Mouse (Mus musculus): ENCODE measurements at regions not wholly inside any gene's neighbourhood (a gene's known extent, or its start where the extent isn't known, plus 50 kb on each side); places are given as distances from the start of the nearest gene placed in this dataset.

DNA sequence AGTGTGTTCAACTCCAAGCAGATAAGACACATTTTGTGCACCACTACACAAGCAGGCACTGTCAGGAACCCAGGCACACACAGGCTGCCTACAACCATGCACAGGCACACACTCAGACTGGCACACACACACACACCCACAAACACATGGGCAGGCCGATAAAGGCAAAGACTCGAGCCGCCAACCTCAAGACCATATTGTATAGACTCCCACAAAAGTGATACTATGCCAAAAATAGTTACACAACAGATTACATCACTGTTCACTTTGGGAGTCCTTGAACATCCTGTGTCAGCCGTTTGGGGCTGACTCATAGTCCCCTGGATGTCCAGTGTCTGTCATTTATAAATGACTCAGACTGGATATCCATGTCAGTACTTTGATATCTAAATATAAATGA is 308.6 kb upstream of the Hs6st1 start:
- TF ChIP-seq GATA1 (IDR thresholded peaks at IDR 0.05; ENCODE audit: borderline replicate concordance, low read length) (no peak), FLI1 (IDR thresholded peaks at IDR 0.05; ENCODE audit: low read length) (no peak)

Data from megakaryocyte, embryonic 14.5 days (primary cell).